Mouse (Mus musculus) hindbrain, embryonic 14.5 days (tissue): ENCODE data around the gene Knop1. TPM values are rescaled to one million over a fixed set of nuclear protein-coding genes. Genes with fewer than 3 reads are reported as not detected.

Experiments used
- ATAC-seq: fragments of 200-750 bp; cut with Nextera tagmentation; 2 replicates; pipeline ENCODE4 v1.8.0; 2017; ENCODE audit warnings: moderate number of reproducible peaks, mild to moderate bottlenecking, moderate TSS enrichment, moderate library complexity; ENCODE audit not compliant: low FRiP score
- DNase-seq: peaks from one replicate; pipeline ENCODE4 v3.0.0-alpha.2; 2015; ENCODE audit warnings: low spot score
- H3K27ac ChIP-seq: fragments of 300-500 bp; sonication (generic); 2 replicates; pipeline ENCODE4 v1.5.1; 2014; ENCODE audit warnings: mild to moderate bottlenecking, moderate library complexity
- H3K27me3 ChIP-seq: fragments of 300-500 bp; sonication (generic); 2 replicates; pipeline ENCODE4 v1.6.1; 2014; ENCODE audit warnings: mild to moderate bottlenecking, low read length, mixed read lengths; ENCODE audit not compliant: control insufficient read depth, insufficient read depth
- H3K36me3 ChIP-seq: fragments of 300-500 bp; sonication (generic); replicated peaks from 2 replicates; pipeline ENCODE4 v1.6.1; 2014; ENCODE audit not compliant: control insufficient read depth, insufficient read depth
- H3K4me1 ChIP-seq: fragments of 300-500 bp; sonication (generic); replicated peaks from 2 replicates; pipeline ENCODE4 v1.6.1; 2014; ENCODE audit warnings: antibody characterized with exemption, low read length, mixed read lengths; ENCODE audit not compliant: control insufficient read depth, insufficient read depth
- H3K4me2 ChIP-seq: fragments of 300-500 bp; sonication (generic); replicated peaks from 2 replicates; pipeline ENCODE4 v1.6.1; 2014; ENCODE audit warnings: mild to moderate bottlenecking, moderate library complexity
- H3K4me3 ChIP-seq: fragments of 300-500 bp; sonication (generic); replicated peaks from 2 replicates; pipeline ENCODE4 v1.5.1; 2014; ENCODE audit warnings: mild to moderate bottlenecking, low read length
- H3K9ac ChIP-seq: fragments of 300-500 bp; sonication (generic); 2 replicates; pipeline ENCODE4 v1.6.1; 2014
- H3K9me3 ChIP-seq: fragments of 300-500 bp; sonication (generic); 2 replicates; pipeline ENCODE4 v1.6.1; 2016; ENCODE audit warnings: low read length; ENCODE audit not compliant: control insufficient read depth
- WGBS: fragments of 180-500 bp; shearing (Covaris S2); extraction: QIAGEN DNeasy Blood & Tissue Kit; methylation state at CpG from one replicate; pipeline ENCODE4 v1.1.7; 2014; 5-methylcytosine and 5-hydroxymethylcytosine counted together
- polyA plus RNA-seq: library from polyadenylated mRNA; unstranded; fragments of >200 nt; fragmentation: Nextera tagmentation; extraction: Ambion mirVana; gene quantifications from 2 replicates; pipeline ENCODE4 v1.2.1, GENCODE M21; 2014

The Knop1 gene
- 55.0 and 64.8 TPM in 2 replicates for polyA plus RNA-seq

GRCm38 (mm10) chr7:118855877-118856304, at the start of gene Knop1:
Gene Knop1, minus strand, starts transcription at chr7:118856254.
- Histone ChIP-seq H3K27ac (peak within 1 kb of the TSS; percentile 83), H3K36me3 (peaks cover 24% of the 10 kb centered on the region), H3K4me1 (peaks cover 10% of the 10 kb centered on the region), H3K9ac (peak within 1 kb of the TSS; percentile 66), H3K4me3 (peak within 1 kb of the TSS; percentile 92), H3K27me3 (no peaks in the 10 kb centered on the region), H3K4me2 (peak within 1 kb of the TSS; percentile 85), H3K9me3 (no peaks in the 10 kb centered on the region)
- peak; percentile 80 for ATAC-seq
- WGBS: under 1% methylated on average over 45 of the region's 46 CpGs
- peak; percentile 30 for DNase-seq

DNA sequence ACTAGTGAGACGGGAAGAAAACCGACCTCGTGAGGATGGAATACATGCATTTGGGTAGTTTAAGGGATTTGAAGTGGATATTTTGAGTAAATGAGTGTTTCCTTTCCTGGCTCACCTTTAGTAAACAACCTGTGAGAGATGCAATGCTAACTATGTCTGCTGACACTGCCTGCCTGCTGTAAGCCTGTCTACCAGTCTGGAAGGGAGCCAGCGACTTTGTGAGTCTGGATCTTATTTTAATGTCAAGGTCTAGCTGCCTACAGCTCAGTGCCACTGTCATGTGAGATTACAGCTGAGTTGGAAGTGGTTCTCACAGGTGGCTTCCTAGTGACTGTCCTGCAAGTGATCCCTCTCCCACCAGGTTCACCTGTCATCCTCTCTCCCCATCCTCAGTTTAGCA, 48.5 kb upstream of the Knop1 start:
- Histone ChIP-seq H3K9ac (no peak overlapping the region), H3K4me3 (no peak overlapping the region), H3K27ac (no peak overlapping the region), H3K27me3 (no peaks in the 10 kb centered on the region), H3K4me2 (no peak overlapping the region), H3K36me3 (no peaks in the 10 kb centered on the region), H3K9me3 (no peaks in the 10 kb centered on the region), H3K4me1 (peaks cover 7% of the 10 kb centered on the region; the same call in 1 of the 2 replicates)
- 85% methylated on average over 4 of the region's 4 CpGs for WGBS
- DNase-seq: no peak
- ATAC-seq: no peak

DNA sequence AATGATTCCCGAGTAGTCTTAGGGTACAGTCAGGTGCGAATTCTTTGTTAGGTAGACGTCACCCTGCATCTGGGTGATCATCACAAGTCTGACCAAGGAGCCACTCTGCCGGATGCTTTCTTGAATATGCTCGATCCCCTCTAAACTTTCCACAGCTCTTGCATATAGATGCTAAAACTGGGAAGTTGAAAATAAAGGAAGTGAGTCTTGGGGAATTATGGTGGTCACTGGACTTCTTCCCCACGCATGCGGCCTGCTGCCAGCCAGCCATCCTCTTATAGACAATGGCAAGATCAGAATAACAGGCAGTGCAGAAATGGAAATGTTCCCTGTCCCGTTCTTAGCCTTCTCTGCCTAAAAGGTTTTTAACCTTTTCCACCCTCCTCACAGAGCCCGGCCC, 47.8 kb upstream of the Knop1 start:
- no peak overlapping the region for H3K4me3 ChIP-seq
- H3K27me3 ChIP-seq: no peaks in the 10 kb centered on the region
- no peak for ATAC-seq
- 86% methylated on average over 9 of the region's 9 CpGs for WGBS
- H3K9me3 ChIP-seq: no peaks in the 10 kb centered on the region
- no peak overlapping the region for H3K9ac ChIP-seq
- H3K4me2 ChIP-seq: no peak overlapping the region
- no peaks in the 10 kb centered on the region for H3K36me3 ChIP-seq
- H3K4me1 ChIP-seq: peaks cover 7% of the 10 kb centered on the region; the same call in 1 of the 2 replicates
- DNase-seq: no peak
- H3K27ac ChIP-seq: no peak overlapping the region

DNA sequence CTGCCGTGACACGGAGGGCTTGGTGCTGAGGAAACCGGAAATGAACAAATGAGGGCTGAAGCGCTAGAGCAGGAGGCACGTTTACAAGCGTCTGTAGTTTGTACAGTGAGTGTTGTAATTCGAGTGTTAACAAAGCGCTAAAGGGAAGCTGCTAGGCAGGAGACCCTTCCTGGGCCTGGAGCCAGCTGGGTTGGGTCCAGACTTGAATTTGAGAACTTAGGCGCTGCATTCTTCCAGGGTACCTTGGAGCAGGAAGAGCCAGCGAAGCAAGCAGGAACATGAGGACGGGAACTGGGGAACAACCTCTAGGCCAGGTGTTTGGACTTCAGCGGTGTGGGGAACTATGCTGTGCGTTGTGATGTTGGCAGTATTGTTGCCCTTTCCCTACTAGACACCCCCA, 46.9 kb upstream of the Knop1 start:
- Histone ChIP-seq H3K4me1 (peaks cover 7% of the 10 kb centered on the region; the same call in 1 of the 2 replicates), H3K27ac (0 out of 2 replicates have a peak overlapping the region, but pooled peaks have one; percentile 3), H3K36me3 (no peaks in the 10 kb centered on the region), H3K9ac (no peak overlapping the region), H3K9me3 (no peaks in the 10 kb centered on the region), H3K27me3 (no peaks in the 10 kb centered on the region), H3K4me3 (no peak overlapping the region), H3K4me2 (peak overlapping the region; percentile 27)
- DNase-seq (peak; percentile 81), ATAC-seq (peak; percentile 57; the same call in 1 of the 2 replicates)
- 48% methylated on average over 13 of the region's 13 CpGs for WGBS

DNA sequence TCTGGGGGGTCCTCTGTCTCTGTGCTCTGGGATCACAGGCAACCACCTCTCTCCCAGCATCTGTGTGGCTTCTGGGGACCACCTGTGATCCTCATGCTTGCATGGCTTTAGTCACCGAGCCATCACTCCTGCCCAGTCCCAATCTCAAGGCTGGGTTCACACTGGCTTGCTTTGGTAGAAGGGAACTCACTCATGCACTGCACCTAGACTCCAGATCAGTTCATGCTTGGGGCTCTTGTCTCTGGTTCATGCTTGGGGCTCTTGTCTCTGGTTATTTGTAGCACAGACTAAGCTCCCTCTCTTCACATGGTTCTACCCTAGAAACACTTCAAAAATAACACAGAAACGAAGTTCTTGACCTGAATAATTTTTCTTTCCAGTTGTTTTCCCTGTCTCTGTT, 44.0 kb upstream of the Knop1 start:
- ATAC-seq (no peak), DNase-seq (no peak)
- Histone ChIP-seq H3K4me2 (no peak overlapping the region), H3K9me3 (no peaks in the 10 kb centered on the region), H3K4me3 (no peak overlapping the region), H3K36me3 (no peaks in the 10 kb centered on the region), H3K9ac (no peak overlapping the region), H3K27ac (no peak overlapping the region), H3K27me3 (no peaks in the 10 kb centered on the region), H3K4me1 (peaks cover 14% of the 10 kb centered on the region; the same call in 1 of the 2 replicates)
- 82% methylated on average over 2 of the region's 2 CpGs for WGBS

DNA sequence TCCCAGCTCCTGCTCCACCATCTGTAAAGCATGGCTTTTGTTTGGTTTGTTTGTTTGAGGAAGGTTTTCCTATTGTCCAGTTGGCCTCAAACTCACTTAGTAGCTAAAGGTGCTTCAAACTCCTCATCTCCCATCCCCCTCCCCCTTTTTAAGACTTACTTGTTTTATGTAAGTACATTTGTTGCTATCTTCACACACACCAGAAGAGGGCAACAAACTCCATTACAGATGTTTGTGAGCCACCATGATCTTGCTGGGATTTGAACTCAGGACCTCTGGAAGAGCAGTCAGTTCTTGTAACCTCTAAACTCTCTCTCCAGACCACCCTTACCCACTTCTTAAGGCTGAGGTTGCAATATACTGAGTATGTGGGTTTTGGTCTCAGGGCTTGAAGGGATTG, 42.0 kb upstream of the Knop1 start:
- Histone ChIP-seq H3K9me3 (no peaks in the 10 kb centered on the region), H3K4me2 (no peak overlapping the region), H3K27me3 (no peaks in the 10 kb centered on the region), H3K4me3 (no peak overlapping the region), H3K27ac (no peak overlapping the region), H3K9ac (no peak overlapping the region), H3K4me1 (peaks cover 16% of the 10 kb centered on the region; the same call in 1 of the 2 replicates), H3K36me3 (no peaks in the 10 kb centered on the region)
- DNase-seq (no peak), ATAC-seq (no peak)

GRCm38 (mm10) chr7:118895469-118896450, 39.7 kb upstream of the Knop1 start:
- Histone ChIP-seq H3K36me3 (no peaks in the 10 kb centered on the region), H3K4me2 (no peak overlapping the region), H3K4me1 (0 out of 2 replicates have a peak, but pooled peaks cover 9% of the 10 kb centered on the region), H3K27ac (peak overlapping the region; percentile 63), H3K4me3 (no peak overlapping the region), H3K9ac (no peak overlapping the region), H3K9me3 (no peaks in the 10 kb centered on the region), H3K27me3 (no peaks in the 10 kb centered on the region)
- 24% methylated on average over 10 of the region's 10 CpGs for WGBS
- DNase-seq (no peak), ATAC-seq (peak; percentile 52; the same call in 1 of the 2 replicates)

DNA sequence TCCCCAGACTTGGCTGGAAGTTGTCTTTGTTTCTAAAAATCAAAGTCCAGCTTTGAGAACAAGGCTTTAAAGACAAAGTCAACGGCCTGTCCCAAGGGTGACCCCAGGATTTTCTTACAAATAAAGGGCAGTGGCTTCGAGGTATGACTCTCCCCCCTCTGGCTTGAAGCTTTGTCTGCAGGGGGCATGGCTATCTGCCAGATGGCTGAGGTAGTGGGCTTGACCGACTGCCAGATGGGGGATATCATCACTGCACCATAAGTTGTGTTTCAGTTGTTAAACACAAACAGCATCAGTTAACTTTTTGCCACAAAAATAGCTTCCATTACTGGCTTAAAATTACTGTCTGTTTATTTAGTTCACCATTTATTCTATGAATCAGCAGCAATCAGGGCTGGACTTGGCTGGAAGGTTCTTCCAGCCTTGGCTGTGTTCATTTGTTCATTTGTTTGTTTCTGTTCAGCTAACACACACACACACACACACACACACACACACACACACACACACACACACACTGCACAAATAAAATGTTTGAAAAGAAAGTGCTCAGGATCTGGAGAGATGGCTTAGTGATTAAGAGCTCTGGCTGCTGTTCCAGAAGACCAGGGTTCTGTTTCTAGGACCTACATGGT, 33.1 kb upstream of the Knop1 start:
- Histone ChIP-seq H3K27me3 (no peaks in the 10 kb centered on the region), H3K4me3 (no peak overlapping the region), H3K27ac (no peak overlapping the region), H3K4me2 (no peak overlapping the region), H3K9ac (no peak overlapping the region), H3K9me3 (no peaks in the 10 kb centered on the region), H3K4me1 (peaks cover 12% of the 10 kb centered on the region), H3K36me3 (no peaks in the 10 kb centered on the region)
- 3% methylated on average over 3 of the region's 3 CpGs for WGBS
- no peak for ATAC-seq
- DNase-seq: peak; percentile 66
